Mouse (Mus musculus) embryonic facial prominence, embryonic 12.5 days (tissue): ENCODE results near the gene Ctrc. TPM values are rescaled to one million over a fixed set of nuclear protein-coding genes. Genes with fewer than 3 reads are reported as not detected.

Source experiments
- ATAC-seq: fragments of 200-750 bp; cut with Nextera tagmentation; 2 replicates; pipeline ENCODE4 v1.8.0; 2017; ENCODE audit not compliant: insufficient number of reproducible peaks, insufficient read depth, low FRiP score, low TSS enrichment
- H3K27ac ChIP-seq: fragments of 300-500 bp; sonication (generic); 2 replicates; pipeline ENCODE4 v1.5.1; 2016; ENCODE audit warnings: mild to moderate bottlenecking
- H3K27me3 ChIP-seq: fragments of 300-500 bp; sonication (generic); 2 replicates; pipeline ENCODE4 v1.6.1; 2016; ENCODE audit warnings: mild to moderate bottlenecking, moderate library complexity
- H3K36me3 ChIP-seq: fragments of 300-500 bp; sonication (generic); 2 replicates; pipeline ENCODE4 v1.6.1; 2016; ENCODE audit warnings: mild to moderate bottlenecking
- H3K4me1 ChIP-seq: fragments of 300-500 bp; sonication (generic); 2 replicates; pipeline ENCODE4 v1.6.1; 2016
- H3K4me2 ChIP-seq: fragments of 300-500 bp; sonication (generic); replicated peaks from 2 replicates; pipeline ENCODE4 v1.6.1; 2016; ENCODE audit warnings: mild to moderate bottlenecking, moderate library complexity
- H3K4me3 ChIP-seq: fragments of 300-500 bp; sonication (generic); 2 replicates; pipeline ENCODE4 v1.5.1; 2016; ENCODE audit warnings: mild to moderate bottlenecking
- H3K9ac ChIP-seq: fragments of 300-500 bp; sonication (generic); 2 replicates; pipeline ENCODE4 v1.6.1; 2016; ENCODE audit warnings: mild to moderate bottlenecking, moderate library complexity
- H3K9me3 ChIP-seq: fragments of 300-500 bp; sonication (generic); 2 replicates; pipeline ENCODE4 v1.6.1; 2016; ENCODE audit warnings: mild to moderate bottlenecking, moderate library complexity
- WGBS: fragments of 180-500 bp; shearing (Covaris S2); methylation state at CpG from one replicate; pipeline ENCODE4 v1.1.7; 2016; 5-methylcytosine and 5-hydroxymethylcytosine counted together
- polyA plus RNA-seq: library from polyadenylated mRNA; unstranded; fragments of >200 nt; fragmentation: Nextera tagmentation; extraction: Ambion mirVana; gene quantifications from 2 replicates; pipeline ENCODE4 v1.2.1, GENCODE M21; 2016

The Ctrc gene
- polyA plus RNA-seq, 1 experiment from 2014 or later: not detected

DNA sequence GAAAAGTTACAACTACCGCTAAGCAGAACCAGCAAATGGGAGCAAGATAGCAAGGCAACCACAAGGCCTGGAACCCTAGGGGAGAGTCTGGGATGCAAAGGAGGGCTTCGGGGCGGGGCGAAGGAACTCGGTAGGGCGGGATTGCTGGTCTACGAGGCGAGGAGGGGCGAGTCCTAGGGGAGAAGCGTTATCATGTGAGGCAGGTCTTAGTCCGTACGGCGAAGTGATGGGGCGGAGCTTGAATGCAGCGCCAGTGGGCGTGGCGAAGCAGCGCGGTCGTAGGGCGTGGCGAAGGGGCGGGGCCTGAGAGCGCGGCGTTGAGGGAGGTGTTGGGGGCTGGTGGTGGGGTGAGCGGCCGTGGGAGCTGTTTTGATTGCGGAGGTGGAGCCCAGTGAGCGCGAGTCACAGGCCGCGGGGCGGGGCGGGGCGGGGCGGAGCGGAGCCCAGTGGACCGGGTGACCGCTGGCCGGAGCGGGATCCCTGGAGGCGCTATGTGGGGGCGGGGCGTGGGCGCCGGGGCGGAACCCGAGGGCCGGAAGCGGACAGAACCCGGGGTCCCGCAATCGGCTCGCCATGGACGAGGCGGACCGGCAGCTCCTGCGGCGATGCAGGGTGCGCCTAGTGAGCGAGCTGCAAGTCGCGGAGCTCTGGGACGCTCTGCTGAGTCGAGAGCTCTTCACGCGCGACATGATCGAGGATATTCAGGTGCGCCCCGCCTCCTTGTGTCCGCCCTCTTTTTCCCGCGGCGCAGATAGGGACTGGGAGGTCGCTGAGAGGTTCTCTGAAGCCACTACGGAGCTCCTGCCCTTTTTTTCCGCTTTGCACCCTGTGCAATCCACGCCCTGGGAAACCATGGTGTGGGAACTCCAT lies 52.6 kb downstream of the Ctrc start, which contains the start of gene Casp9:
Gene Casp9 (plus strand): TSS at position 331 of the 870 bp plus-strand sequence.
- Histone ChIP-seq H3K27ac (peak within 1 kb of the TSS; percentile 90), H3K36me3 (0 out of 2 replicates have a peak, but pooled peaks cover 18% of the 10 kb centered on the region), H3K4me3 (peak within 1 kb of the TSS; percentile 76), H3K4me2 (peak within 1 kb of the TSS; percentile 55), H3K4me1 (peaks cover 20% of the 10 kb centered on the region), H3K27me3 (no peaks in the 10 kb centered on the region), H3K9ac (peak within 1 kb of the TSS; percentile 70), H3K9me3 (no peaks in the 10 kb centered on the region)
- WGBS: under 1% methylated on average over 77 of the region's 80 CpGs
- peak; percentile 77 for ATAC-seq

DNA sequence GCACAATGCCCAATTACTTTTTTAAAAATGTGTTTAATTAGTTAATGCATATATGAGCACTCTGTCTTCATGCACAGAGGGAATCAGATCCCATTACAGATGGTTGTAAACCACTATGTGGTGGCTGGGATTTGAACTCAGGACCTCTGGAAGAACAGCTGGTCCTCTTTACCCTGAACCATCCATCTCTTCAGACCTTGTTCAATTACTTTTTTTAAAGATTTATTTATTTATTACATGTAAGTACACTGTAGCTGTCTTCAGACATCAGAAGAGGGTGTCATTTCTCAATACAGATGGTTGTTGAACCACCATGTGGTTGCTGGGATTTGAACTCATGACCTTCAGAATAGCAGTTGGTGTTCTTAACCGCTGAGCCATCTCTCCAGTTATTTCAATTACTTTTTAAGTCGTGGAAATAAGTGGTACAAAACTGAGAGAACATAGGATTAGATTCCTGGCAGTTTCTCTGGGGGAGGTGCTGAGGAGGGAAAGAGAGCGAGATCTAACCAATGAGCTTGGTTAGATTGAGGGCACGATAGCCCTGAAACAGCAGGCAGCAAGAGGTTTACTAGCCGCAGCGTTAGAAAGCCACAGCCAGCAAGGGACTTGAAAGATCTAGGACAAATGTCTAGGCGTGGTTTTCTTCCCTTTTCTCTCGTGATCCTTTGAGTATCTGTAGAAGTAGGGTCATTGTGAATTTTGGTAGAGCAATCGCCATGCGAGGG lies 53.4 kb downstream of the Ctrc start:
- Histone ChIP-seq H3K4me3 (peak overlapping the region; percentile 76), H3K4me1 (peaks cover 20% of the 10 kb centered on the region), H3K4me2 (peak overlapping the region; percentile 55), H3K27ac (peak overlapping the region; percentile 90), H3K36me3 (0 out of 2 replicates have a peak, but pooled peaks cover 14% of the 10 kb centered on the region), H3K27me3 (no peaks in the 10 kb centered on the region), H3K9ac (no peak overlapping the region), H3K9me3 (no peaks in the 10 kb centered on the region)
- ATAC-seq: no peak
- 12% methylated on average over 10 of the region's 10 CpGs for WGBS

GRCm38 (mm10) chr4:141791951-141792350 lies 54.2 kb downstream of the Ctrc start:
- Histone ChIP-seq H3K27ac (no peak overlapping the region), H3K4me2 (no peak overlapping the region), H3K4me1 (peaks cover 20% of the 10 kb centered on the region), H3K4me3 (no peak overlapping the region), H3K9me3 (no peaks in the 10 kb centered on the region), H3K36me3 (0 out of 2 replicates have a peak, but pooled peaks cover 10% of the 10 kb centered on the region), H3K9ac (no peak overlapping the region), H3K27me3 (no peaks in the 10 kb centered on the region)
- 91% methylated on average over 8 of the region's 8 CpGs for WGBS
- ATAC-seq: no peak

GRCm38 (mm10) chr4:141791486-141791885 lies 54.7 kb downstream of the Ctrc start:
- H3K9ac ChIP-seq: no peak overlapping the region
- H3K27ac ChIP-seq: no peak overlapping the region
- WGBS: 87% methylated on average over 7 of the region's 7 CpGs
- no peak overlapping the region for H3K4me2 ChIP-seq
- ATAC-seq: no peak
- no peaks in the 10 kb centered on the region for H3K9me3 ChIP-seq
- H3K27me3 ChIP-seq: no peaks in the 10 kb centered on the region
- no peak overlapping the region for H3K4me3 ChIP-seq
- 0 out of 2 replicates have a peak, but pooled peaks cover 6% of the 10 kb centered on the region for H3K36me3 ChIP-seq
- H3K4me1 ChIP-seq: peaks cover 20% of the 10 kb centered on the region

GRCm38 (mm10) chr4:141790524-141790990 lies 55.6 kb downstream of the Ctrc start, which contains the start of gene Dnajc16:
Gene Dnajc16 (minus strand): TSS chr4:141790931.
- WGBS: under 1% methylated on average over 40 of the region's 42 CpGs
- Histone ChIP-seq H3K4me1 (peaks cover 20% of the 10 kb centered on the region), H3K27me3 (no peaks in the 10 kb centered on the region), H3K4me2 (peak within 1 kb of the TSS; percentile 80), H3K4me3 (peak within 1 kb of the TSS; percentile 93), H3K9me3 (no peaks in the 10 kb centered on the region), H3K9ac (peak within 1 kb of the TSS; percentile 95), H3K27ac (peak within 1 kb of the TSS; percentile 72), H3K36me3 (peaks cover 5% of the 10 kb centered on the region; the same call in 1 of the 2 replicates)
- ATAC-seq: peak; percentile 93

DNA sequence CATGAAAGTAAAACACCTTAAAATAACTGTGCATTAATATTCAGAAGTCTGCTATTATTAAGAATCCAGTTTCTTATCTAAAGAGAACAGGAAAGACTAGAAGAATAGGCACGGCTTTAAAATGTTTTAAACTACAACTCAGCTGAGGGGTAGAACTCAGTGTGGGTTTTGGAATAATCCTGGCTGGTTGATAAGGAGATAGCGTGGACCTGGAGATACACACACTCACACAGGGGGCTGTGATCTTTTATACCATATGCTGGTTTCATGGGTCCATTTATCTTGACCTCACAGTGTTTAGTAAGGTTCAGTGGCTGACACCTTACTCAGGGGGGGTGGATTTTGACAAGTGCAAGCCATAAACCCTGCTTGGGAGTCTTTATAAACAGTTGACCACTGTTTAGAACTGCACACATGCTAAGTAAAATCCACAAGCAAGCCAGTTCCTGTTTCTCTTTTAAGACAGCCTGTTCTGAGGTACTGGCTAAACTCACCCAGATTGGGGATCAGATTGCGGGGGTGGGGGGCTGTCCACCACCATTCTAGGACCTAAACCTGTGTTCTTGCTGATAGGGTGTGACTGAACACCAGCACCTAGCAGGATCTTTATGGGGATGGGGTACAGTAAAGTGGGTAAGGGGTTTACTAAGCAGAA lies 56.5 kb downstream of the Ctrc start:
- Histone ChIP-seq H3K36me3 (peaks cover 10% of the 10 kb centered on the region; the same call in 1 of the 2 replicates), H3K4me1 (peaks cover 12% of the 10 kb centered on the region), H3K4me3 (peak overlapping the region; percentile 93), H3K27me3 (no peaks in the 10 kb centered on the region), H3K9ac (peak overlapping the region; percentile 95), H3K27ac (no peak overlapping the region; the same call in 1 of the 2 replicates), H3K9me3 (no peaks in the 10 kb centered on the region), H3K4me2 (peak overlapping the region; percentile 80)
- 54% methylated on average over 3 of the region's 3 CpGs for WGBS
- ATAC-seq: no peak

- Histone ChIP-seq H3K9ac (no peak overlapping the region), H3K27me3 (no peaks in the 10 kb centered on the region), H3K27ac (no peak overlapping the region), H3K9me3 (no peaks in the 10 kb centered on the region), H3K4me1 (peaks cover 7% of the 10 kb centered on the region), H3K4me2 (no peak overlapping the region), H3K4me3 (no peak overlapping the region), H3K36me3 (peaks cover 32% of the 10 kb centered on the region)
- ATAC-seq: no peak
- WGBS: 94% methylated on average over 7 of the region's 7 CpGs
Observed at GRCm38 (mm10) chr4:141787462-141787861, 58.7 kb downstream of the Ctrc start.

GRCm38 (mm10) chr4:141787046-141787445 lies 59.1 kb downstream of the Ctrc start:
- H3K4me1 ChIP-seq: peaks cover 7% of the 10 kb centered on the region
- no peak overlapping the region for H3K27ac ChIP-seq
- no peak for ATAC-seq
- 78% methylated on average over 6 of the region's 6 CpGs for WGBS
- H3K4me2 ChIP-seq: no peak overlapping the region
- no peak overlapping the region for H3K4me3 ChIP-seq
- no peaks in the 10 kb centered on the region for H3K9me3 ChIP-seq
- H3K9ac ChIP-seq: no peak overlapping the region
- H3K27me3 ChIP-seq: no peaks in the 10 kb centered on the region
- H3K36me3 ChIP-seq: peaks cover 36% of the 10 kb centered on the region

GRCm38 (mm10) chr4:141786141-141786540 lies 60.0 kb downstream of the Ctrc start:
- H3K9me3 ChIP-seq: no peaks in the 10 kb centered on the region
- H3K4me3 ChIP-seq: no peak overlapping the region
- no peak overlapping the region for H3K27ac ChIP-seq
- no peaks in the 10 kb centered on the region for H3K27me3 ChIP-seq
- peaks cover 7% of the 10 kb centered on the region for H3K4me1 ChIP-seq
- ATAC-seq: no peak
- 86% methylated on average over 13 of the region's 13 CpGs for WGBS
- H3K36me3 ChIP-seq: peaks cover 45% of the 10 kb centered on the region
- no peak overlapping the region for H3K9ac ChIP-seq
- H3K4me2 ChIP-seq: no peak overlapping the region

DNA sequence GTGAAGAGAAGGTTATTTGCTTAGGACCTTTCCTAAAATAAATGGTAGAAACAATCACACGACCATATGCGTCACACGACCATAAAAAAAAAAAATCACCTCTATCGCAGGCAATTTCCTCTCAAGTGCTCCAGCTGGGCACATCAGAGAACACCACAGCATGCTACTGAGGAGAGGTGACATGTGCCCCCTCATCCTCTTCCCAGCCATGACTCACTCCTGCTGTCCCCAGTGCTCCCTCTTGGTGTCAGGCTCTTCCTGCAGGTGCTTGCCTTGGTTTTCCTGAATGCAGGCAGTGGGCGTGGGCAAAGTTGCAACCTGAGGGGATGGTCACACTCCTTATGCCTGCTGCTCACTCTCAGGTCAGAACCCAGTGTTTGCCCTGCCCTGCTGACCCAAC lies 61.3 kb downstream of the Ctrc start:
- 83% methylated on average over 5 of the region's 5 CpGs for WGBS
- no peak overlapping the region for H3K4me2 ChIP-seq
- ATAC-seq: no peak

More for the DNA sequence above, 61.3 kb downstream of the Ctrc start:
- H3K9me3 ChIP-seq: no peaks in the 10 kb centered on the region
- no peaks in the 10 kb centered on the region for H3K27me3 ChIP-seq
- no peak overlapping the region for H3K4me3 ChIP-seq
- H3K4me1 ChIP-seq: peaks cover 5% of the 10 kb centered on the region
- H3K9ac ChIP-seq: no peak overlapping the region
- H3K36me3 ChIP-seq: peaks cover 59% of the 10 kb centered on the region
- no peak overlapping the region for H3K27ac ChIP-seq
